Mouse (Mus musculus) CH12.LX (cell line): ENCODE data around the gene Grin2c.

ENCODE experiments used
- CTCF ChIP-seq, 2 experiments: IDR thresholded peaks in 1 of 2; conservative IDR thresholded peaks in 1 of 2; 2 replicates each; pipeline ENCODE4 v1.5.1; 2011 to 2012; ENCODE audit warnings: low read depth in 2 of 2, low read length in 2 of 2, improper control_type of control experiment in 1 of 2, inconsistent platforms in 1 of 2, mild to moderate bottlenecking in 1 of 2, moderate library complexity in 1 of 2
- E2F4 ChIP-seq: IDR thresholded peaks from 2 replicates; pipeline ENCODE4 v1.6.1; 2011; ENCODE audit warnings: low read depth, low read length, improper control_type of control experiment; ENCODE audit not compliant: insufficient replicate concordance
- EP300 ChIP-seq: IDR thresholded peaks from 2 replicates; pipeline ENCODE4 v1.6.1; 2011; ENCODE audit warnings: low read length, improper control_type of control experiment
- KAT2A ChIP-seq: IDR thresholded peaks from 2 replicates; pipeline ENCODE4 v1.6.1; 2012; ENCODE audit warnings: low read length, improper control_type of control experiment, inconsistent platforms; ENCODE audit not compliant: insufficient replicate concordance
- MAFK ChIP-seq: IDR thresholded peaks from 2 replicates; pipeline ENCODE4 v1.6.1; 2011; ENCODE audit warnings: low read length, improper control_type of control experiment; ENCODE audit not compliant: insufficient replicate concordance
- MAX ChIP-seq: IDR thresholded peaks from 2 replicates; pipeline ENCODE4 v1.6.1; 2011; ENCODE audit warnings: low read length, improper control_type of control experiment
- POLR2A ChIP-seq: IDR thresholded peaks from 2 replicates; pipeline ENCODE4 v1.6.1; 2011; ENCODE audit warnings: low read depth, mild to moderate bottlenecking, improper control_type of control experiment, low read length
- RCOR1 ChIP-seq: conservative IDR thresholded peaks from 2 replicates; pipeline ENCODE4 v1.6.1; 2012; ENCODE audit warnings: low read depth, mild to moderate bottlenecking, inconsistent platforms, low read length, improper control_type of control experiment
- SMC3 ChIP-seq: IDR thresholded peaks from 2 replicates; pipeline ENCODE4 v1.6.1; 2011; ENCODE audit warnings: low read depth, low read length, improper control_type of control experiment
- USF1 ChIP-seq: IDR thresholded peaks from 2 replicates; pipeline ENCODE4 v1.6.1; 2014; ENCODE audit warnings: low read depth, mild to moderate bottlenecking, inconsistent platforms, low read length, improper control_type of control experiment

DNA sequence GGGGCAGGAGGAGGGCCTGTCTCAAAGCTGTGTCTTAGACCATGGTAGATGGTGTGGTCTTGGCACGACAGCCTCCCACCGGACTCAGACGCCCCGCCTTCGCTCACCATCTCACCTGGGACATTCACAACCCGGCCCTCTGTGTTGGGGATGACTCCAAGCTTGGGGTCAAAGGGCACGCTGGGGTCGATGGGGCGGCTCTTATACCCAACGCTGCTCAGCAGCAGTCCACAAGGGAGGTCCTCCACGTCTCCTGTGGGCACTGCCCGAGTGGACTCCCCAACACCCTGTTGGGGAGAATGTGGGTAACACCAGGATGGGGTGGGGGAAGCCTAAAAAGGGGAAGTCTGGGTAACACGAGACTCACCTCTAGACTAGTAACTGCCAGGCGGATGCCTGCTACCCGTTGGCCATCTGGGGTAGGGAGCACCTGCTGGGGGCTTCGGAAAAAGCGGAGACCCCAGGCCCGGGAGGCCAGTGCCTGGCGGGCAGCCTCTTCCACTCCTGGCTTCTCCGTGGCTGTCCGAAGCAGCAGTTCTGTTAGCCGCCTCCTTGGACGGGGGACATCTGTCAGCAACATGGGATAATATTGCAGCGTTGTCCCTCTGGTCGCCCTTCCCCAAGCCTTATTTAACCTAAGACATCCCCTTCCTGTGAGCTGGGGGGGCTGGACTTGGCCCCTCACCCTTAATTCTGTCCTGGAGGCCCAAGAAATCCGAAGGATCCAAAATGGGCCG is 2.5 kb upstream of the Grin2c start:
- TF ChIP-seq E2F4 = no peak
- no peak for TF ChIP-seq SMC3
- no peak for TF ChIP-seq EP300
- no peak for TF ChIP-seq MAX
- TF ChIP-seq CTCF (conservative IDR thresholded peaks at IDR 0.05 in 1 of 2, IDR thresholded peaks at IDR 0.05 in 1 of 2; ENCODE audit: low read depth in 2 of 2, low read length in 2 of 2) = no peak
- TF ChIP-seq RCOR1 = no peak
- no peak for TF ChIP-seq POLR2A
- TF ChIP-seq KAT2A = no peak
- TF ChIP-seq USF1 = no peak
- no peak for TF ChIP-seq MAFK
